In genomic region chr6:142867471-142868055, GRCm38 (mm10) we compare ENCODE assay signal across 7 mouse cellular contexts.
A peak's percentile ranks its signal among the peaks of the same experiment; 100 is the strongest.
DNase-seq lines count a peak whose midpoint lies in the region; ATAC-seq lines count a peak whose summit lies in the region.

No protein-coding gene starts in this region.

- 0 out of 2 replicates have a peak overlapping the region, but pooled peaks have one; percentile 2 for H3K4me2 ChIP-seq in hindbrain, embryonic 14.5 days (replicated peaks)

- H3K4me3 ChIP-seq in hindbrain, embryonic 14.5 days (replicated peaks; ENCODE audit: low read length), result no peak overlapping the region

- H3K27me3 ChIP-seq in hindbrain, embryonic 14.5 days (ENCODE audit: control insufficient read depth, insufficient read depth, low read length), result no peaks in the 10 kb centered on the region

- H3K4me1 ChIP-seq in hindbrain, embryonic 14.5 days (replicated peaks; ENCODE audit: control insufficient read depth, insufficient read depth, low read length), result peaks cover 5% of the 10 kb centered on the region; the same call in 1 of the 2 replicates

- WGBS in hindbrain, embryonic 14.5 days, result 8% methylated on average over 9 of the region's 9 CpGs

- 0 out of 2 replicates have a peak, but pooled peaks cover 3% of the 10 kb centered on the region for H3K9me3 ChIP-seq in hindbrain, embryonic 14.5 days (ENCODE audit: control insufficient read depth, low read length)

- H3K36me3 ChIP-seq in hindbrain, embryonic 14.5 days (replicated peaks; ENCODE audit: control insufficient read depth, insufficient read depth), result peaks cover 3% of the 10 kb centered on the region

- H3K27ac ChIP-seq in hindbrain, embryonic 14.5 days, result peak overlapping the region; percentile 73

- DNase-seq in 416B (ENCODE audit: low read depth), result peak; percentile 97
- DNase-seq in CD4-positive helper T cell, adult 2 months (ENCODE audit: low read depth, low spot score), result peak; percentile 70
- peak; percentile 58 to 69 for DNase-seq in cerebellum, postnatal 25 days
- DNase-seq in hindbrain, embryonic 14.5 days (ENCODE audit: low spot score), result peak; percentile 69
- DNase-seq in right cerebral cortex, postnatal 4 days, result peak; percentile 55
- no peak for DNase-seq in ovary, adult 18-20 months (ENCODE audit: low spot score)

- H3K9ac ChIP-seq in hindbrain, embryonic 14.5 days, result peak overlapping the region; percentile 6; the same call in 1 of the 2 replicates

- peak; percentile 89 for ATAC-seq in hindbrain, embryonic 14.5 days (ENCODE audit: low FRiP score)
- peak; percentile 51 for ATAC-seq in megakaryocyte, adult 5-6 weeks (ENCODE audit: poor library complexity, severe bottlenecking)
